Mouse (Mus musculus): ENCODE data around the gene Etl4. TPM values are rescaled to one million over a fixed set of nuclear protein-coding genes. Genes with fewer than 3 reads are reported as not detected.
"Not testable (repeated sequence)": the region's sequence is repeated elsewhere in the genome, so short reads cannot be mapped to it uniquely, and the experiment has no call there.

Etl4 gene
- total RNA-seq, 2 experiments from 2014 or later: 127 to 141 TPM

GRCm38 (mm10) chr2:20281903-20282302, 372.3 kb downstream of the Etl4 start:
- intact Hi-C loops (cut with DNase I): no loop called here
- peak; percentile 44 to 48 for DNase-seq (ENCODE audit: low spot score in 2 of 2)

DNA sequence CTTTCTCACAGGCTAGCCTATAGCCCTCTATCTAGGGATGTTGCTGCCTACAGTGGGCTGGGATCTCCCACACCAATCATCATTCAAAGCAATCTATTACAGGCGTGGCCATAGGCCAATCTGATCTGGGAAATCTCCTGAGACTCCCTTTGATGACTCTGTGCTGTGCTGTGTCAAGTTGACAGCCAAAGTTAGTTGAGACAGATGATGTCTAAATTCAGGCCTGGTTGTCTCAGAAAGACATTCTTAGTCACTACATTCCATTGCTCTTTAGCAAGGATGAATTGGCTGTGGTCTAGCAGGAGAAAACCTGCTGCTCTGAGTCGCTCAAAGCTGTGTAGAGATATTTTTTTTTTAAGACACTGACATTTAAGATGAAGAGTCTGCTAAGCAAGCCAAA, 374.8 kb downstream of the Etl4 start:
- intact Hi-C loops (cut with DNase I): no loop called here
- no peak for DNase-seq (ENCODE audit: low spot score in 2 of 2)

GRCm38 (mm10) chr2:20290982-20291740, 381.6 kb downstream of the Etl4 start:
- intact Hi-C loops (cut with DNase I): no loop called here
- DNase-seq (ENCODE audit: low spot score in 2 of 2): no peak

DNA sequence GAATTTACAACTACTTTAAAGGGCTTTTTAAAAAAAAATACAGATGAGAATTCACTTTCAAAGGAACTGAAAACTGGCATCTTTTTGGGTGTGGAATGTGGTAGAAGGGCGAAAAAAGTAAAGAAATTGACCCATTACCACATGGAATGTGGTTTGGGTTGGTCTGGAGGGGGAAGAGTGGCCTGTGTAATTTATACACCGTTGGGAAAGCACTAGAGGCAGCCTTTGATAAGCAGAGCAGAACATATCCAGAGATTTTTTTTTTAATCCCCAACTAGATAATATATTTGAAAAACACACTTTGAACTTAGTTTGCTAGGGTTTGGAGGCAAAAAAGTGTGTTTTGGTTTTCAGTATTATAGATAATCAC, 382.1 kb downstream of the Etl4 start:
- intact Hi-C loops (cut with DNase I): no loop called here
- DNase-seq (ENCODE audit: low spot score in 2 of 2): no peak

GRCm38 (mm10) chr2:20293336-20293735, 383.8 kb downstream of the Etl4 start:
- intact Hi-C loops (cut with DNase I): no loop called here
- DNase-seq (ENCODE audit: low spot score in 2 of 2): peak; percentile 76 to 77

- intact Hi-C loops (cut with DNase I): no loop called here
Measured at GRCm38 (mm10) chr2:20294596-20294995, 385.0 kb downstream of the Etl4 start.

GRCm38 (mm10) chr2:20302517-20302916, 392.9 kb downstream of the Etl4 start:
- DNase-seq (ENCODE audit: low spot score in 2 of 2): no peak
- intact Hi-C loops (cut with DNase I): no loop called here

More at GRCm38 (mm10) chr2:20294596-20294995, 385.0 kb downstream of the Etl4 start:
- DNase-seq (ENCODE audit: low spot score in 2 of 2): no peak

DNA sequence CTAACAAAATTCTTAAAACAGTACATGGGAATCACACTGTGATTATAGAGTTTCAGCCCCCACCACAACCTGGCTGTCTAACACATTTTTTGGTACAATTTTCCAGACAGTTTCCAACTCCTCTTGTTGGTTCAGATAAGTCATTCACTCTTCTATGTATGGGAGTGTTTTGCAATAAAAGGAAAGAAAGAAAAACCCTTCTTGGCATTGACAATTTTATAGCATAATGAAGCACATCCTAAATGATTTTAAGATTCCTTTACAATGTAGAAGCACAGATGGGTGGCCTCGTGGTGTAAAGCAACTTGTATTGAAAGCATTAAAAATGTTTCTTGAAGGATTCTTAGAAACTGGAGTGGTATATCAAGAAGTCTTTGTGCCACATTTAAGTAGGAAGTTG, 415.4 kb downstream of the Etl4 start:
- no peak for DNase-seq (ENCODE audit: low spot score in 2 of 2)
- intact Hi-C loops (cut with DNase I): no loop called here

GRCm38 (mm10) chr2:20336176-20336575, 426.6 kb downstream of the Etl4 start:
- intact Hi-C loops (cut with DNase I): no loop called here
- no peak for DNase-seq (ENCODE audit: low spot score in 2 of 2)

GRCm38 (mm10) chr2:20339016-20339734, 429.6 kb downstream of the Etl4 start:
- intact Hi-C loops (cut with DNase I): no loop called here
- no peak for DNase-seq (ENCODE audit: low spot score in 2 of 2)

- intact Hi-C loops (cut with DNase I): no loop called here
- DNase-seq (ENCODE audit: low spot score in 2 of 2): no peak
Measured at GRCm38 (mm10) chr2:20339919-20340318, 430.3 kb downstream of the Etl4 start.

GRCm38 (mm10) chr2:20346873-20347272, 437.3 kb downstream of the Etl4 start:
- DNase-seq (ENCODE audit: low spot score in 2 of 2): no peak
- intact Hi-C loops (cut with DNase I): no loop called here

- intact Hi-C loops (cut with DNase I): no loop called here
- DNase-seq (ENCODE audit: low spot score in 2 of 2): no peak
Measured at GRCm38 (mm10) chr2:20349268-20349667, 439.7 kb downstream of the Etl4 start.

GRCm38 (mm10) chr2:20352796-20353195, 443.2 kb downstream of the Etl4 start:
- no peak for DNase-seq (ENCODE audit: low spot score in 2 of 2)
- intact Hi-C loops (cut with DNase I): no loop called here

DNA sequence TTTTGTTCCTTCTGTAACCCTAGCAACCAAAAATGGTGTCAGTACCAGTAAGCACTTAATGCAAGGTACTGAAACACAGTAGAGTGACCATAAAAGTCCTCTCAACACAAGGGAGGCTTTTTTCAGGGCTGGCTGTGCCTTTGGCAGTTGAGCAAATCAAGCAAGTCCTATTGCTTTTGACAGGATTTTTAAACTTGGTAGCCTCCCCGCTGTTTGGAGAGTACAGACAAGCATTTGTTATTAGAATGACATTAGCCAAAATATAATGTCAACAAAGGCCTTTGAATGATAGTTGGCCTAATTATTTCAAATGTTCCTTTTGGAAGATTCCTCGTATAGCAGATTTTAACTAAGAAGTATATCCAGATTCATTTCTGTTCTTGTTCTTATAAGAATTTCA, 467.4 kb downstream of the Etl4 start:
- intact Hi-C loops (cut with DNase I): no loop called here
- no peak for DNase-seq (ENCODE audit: low spot score in 2 of 2)

DNA sequence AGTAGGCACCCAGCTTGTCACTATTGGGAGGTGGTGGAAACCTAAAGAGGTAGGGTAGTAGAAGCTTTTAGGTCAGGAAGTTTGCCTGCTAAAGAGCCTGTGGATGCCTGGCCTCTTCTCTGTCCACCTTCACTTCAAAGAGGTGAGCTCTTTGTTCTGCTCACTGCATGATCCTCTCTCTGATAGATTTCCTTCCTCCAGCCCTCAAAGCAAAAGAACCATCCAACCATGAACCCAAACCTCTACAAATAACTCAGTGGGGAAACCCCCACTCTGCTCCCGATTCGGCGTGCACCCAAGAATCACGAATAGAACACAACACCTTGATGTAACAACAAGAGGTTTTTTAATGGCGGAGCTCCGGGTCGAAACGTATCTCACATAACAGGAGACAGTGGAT, 471.3 kb downstream of the Etl4 start:
- intact Hi-C loops (cut with DNase I); DNase-seq (ENCODE audit: low spot score in 2 of 2): not testable (repeated sequence)

GRCm38 (mm10) chr2:20394083-20394482, 484.5 kb downstream of the Etl4 start:
- intact Hi-C loops (cut with DNase I): no loop called here
- no peak for DNase-seq (ENCODE audit: low spot score in 2 of 2)

DNA sequence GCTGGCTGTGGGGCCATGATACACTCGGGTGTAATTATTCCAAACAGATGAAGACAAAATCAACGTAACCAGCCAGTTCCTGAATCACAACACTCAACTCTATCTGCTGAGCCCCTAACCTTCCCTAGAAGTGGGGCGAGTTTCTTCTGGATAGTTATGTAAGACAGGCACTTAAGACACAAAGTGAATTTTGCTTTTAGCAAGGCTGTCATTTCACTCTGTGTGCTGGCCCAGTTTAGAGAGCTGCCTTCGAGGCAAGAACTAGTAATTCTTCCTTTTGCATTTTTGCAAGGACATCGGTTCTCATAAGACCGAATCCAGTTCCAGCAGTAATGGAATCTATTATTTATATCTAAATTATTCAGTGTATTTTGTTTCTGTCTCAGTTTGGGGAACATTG, 487.4 kb downstream of the Etl4 start:
- DNase-seq (ENCODE audit: low spot score in 2 of 2): no peak
- intact Hi-C loops (cut with DNase I): no loop called here

- DNase-seq (ENCODE audit: low spot score in 2 of 2): no peak
- intact Hi-C loops (cut with DNase I): no loop called here
Measured at GRCm38 (mm10) chr2:20400556-20400955, 491.0 kb downstream of the Etl4 start.

- intact Hi-C loops (cut with DNase I): no loop called here
Measured at GRCm38 (mm10) chr2:20404395-20404794, 494.8 kb downstream of the Etl4 start.

DNA sequence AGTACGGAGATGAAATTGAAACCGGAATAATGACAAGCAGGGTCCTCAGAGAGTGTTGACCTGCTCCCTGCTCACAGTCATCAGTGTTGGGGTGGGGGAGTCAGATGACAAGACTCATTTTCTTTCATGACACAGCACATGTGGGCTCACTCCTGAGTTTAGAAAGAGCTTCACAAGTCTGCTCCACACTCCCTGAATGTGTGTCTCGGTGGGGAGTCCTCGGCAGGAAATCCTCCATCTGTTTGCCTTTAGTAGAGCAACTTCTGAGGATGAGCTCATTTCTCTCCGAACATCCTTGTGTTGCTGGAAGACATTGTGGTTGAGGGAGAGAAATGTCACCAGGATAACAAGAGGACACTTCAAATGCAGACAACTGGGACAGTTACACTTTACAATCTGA, 497.5 kb downstream of the Etl4 start:
- DNase-seq (ENCODE audit: low spot score in 2 of 2): peak; percentile 56 to 67
- intact Hi-C loops (cut with DNase I): no loop called here

More at GRCm38 (mm10) chr2:20404395-20404794, 494.8 kb downstream of the Etl4 start:
- DNase-seq (ENCODE audit: low spot score in 2 of 2): no peak

Data from left cerebral cortex, postnatal 14 days (tissue).